Mouse (Mus musculus) layer of hippocampus, adult 18-20 months (tissue): ENCODE measurements at regions not wholly inside any gene's neighbourhood (a gene's known extent, or its start where the extent isn't known, plus 50 kb on each side); places are given as distances from the start of the nearest gene placed in this dataset.
A peak's percentile ranks its signal among the peaks of the same experiment; 100 is the strongest.
"Not testable (repeated sequence)": the region's sequence is repeated elsewhere in the genome, so short reads cannot be mapped to it uniquely, and the experiment has no call there.

ENCODE experiments used
- DNase-seq, 2 experiments: peaks; one replicate each; pipeline ENCODE4 v3.0.0; 2022; ENCODE audit warnings: low spot score in 2 of 2

GRCm38 (mm10) chr5:97330074-97330473 lies 62.1 kb downstream of the Naa11 start:
- DNase-seq: peak in 1 of 2 experiments; percentile 35

GRCm38 (mm10) chr5:97325831-97326230 lies 66.3 kb downstream of the Naa11 start:
- no peak for DNase-seq

- DNase-seq: no peak
These were observed 68.3 kb downstream of the Naa11 start for GRCm38 (mm10) chr5:97323873-97324272.

DNA sequence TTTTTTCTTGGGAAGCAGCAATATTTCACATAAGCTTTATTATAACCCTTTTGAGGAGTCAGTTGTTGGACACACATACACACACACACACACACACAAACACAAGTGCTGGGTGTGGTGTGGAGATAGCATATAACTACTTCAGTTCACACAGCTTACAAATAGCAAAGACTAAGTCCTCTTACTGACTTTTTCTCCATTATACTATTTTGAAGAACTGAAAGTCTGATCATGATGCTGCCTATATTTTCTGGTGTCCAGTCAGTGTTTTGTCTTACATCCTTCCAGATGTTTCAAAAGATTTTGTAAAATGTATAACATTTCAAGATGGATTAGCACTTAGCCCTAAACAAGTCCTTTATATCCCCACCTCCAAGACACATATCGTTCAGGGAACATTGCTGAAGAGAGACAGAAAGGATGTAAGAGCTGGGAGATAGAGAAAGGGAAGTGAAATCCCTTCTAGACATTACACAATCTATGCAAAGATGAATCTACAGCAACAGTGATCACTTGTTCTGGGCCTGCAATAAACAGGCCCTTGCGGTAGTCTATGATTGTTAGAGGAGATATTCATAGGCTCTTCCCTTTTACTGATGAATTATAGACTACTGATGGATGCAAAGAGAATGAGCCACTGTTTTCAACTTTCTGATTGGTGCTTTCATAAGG lies 72.2 kb downstream of the Naa11 start:
- no peak for DNase-seq

DNA sequence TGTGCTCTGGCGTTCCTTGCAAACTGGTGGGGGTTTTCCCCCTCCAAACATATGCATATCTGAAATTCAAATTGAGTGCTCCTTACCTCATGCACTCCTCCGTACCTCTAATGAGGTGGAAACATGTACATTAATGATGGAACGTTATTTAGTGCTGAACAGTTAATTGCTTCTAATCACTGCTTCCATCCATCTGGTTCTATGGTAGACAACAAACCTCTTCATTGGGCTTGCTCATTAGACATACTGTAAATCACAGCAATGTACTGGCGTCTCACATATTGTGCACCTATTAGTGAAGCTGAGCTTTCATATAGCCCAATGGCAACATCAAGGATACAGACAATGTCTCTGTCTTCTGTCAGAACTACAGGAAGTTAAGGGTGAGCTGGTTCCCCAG lies 85.3 kb downstream of the Naa11 start:
- DNase-seq: no peak

DNA sequence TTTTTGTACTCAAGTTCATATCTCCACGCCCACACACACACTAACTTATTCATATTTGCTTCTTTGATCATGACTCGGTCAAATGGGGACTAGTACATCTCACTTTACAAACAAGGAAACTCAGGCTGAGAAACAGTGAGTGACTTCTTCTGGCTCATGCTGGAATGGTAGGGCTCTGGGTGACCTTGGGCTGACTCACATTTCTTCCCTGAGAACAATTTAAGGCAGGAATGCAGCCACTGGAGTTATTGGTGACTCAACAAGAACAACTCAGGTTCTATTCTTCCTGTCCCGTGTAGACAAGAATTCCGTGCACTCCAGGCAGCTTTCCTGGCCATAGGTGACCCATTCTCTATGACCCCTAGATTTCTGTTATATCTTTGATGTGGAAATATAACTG lies 87.3 kb downstream of the Naa11 start:
- no peak for DNase-seq

GRCm38 (mm10) chr5:97301621-97302020 lies 90.6 kb downstream of the Naa11 start:
- DNase-seq: peak in 1 of 2 experiments; percentile 11

GRCm38 (mm10) chr5:97300861-97301260 lies 91.3 kb downstream of the Naa11 start:
- DNase-seq: peak; percentile 82 to 94

GRCm38 (mm10) chr5:97300114-97300840 lies 91.9 kb downstream of the Naa11 start:
- DNase-seq: no peak

- DNase-seq: no peak
These were observed 92.5 kb downstream of the Naa11 start for GRCm38 (mm10) chr5:97299631-97300030.

GRCm38 (mm10) chr5:97296213-97296612 lies 96.0 kb downstream of the Naa11 start:
- DNase-seq: no peak

DNA sequence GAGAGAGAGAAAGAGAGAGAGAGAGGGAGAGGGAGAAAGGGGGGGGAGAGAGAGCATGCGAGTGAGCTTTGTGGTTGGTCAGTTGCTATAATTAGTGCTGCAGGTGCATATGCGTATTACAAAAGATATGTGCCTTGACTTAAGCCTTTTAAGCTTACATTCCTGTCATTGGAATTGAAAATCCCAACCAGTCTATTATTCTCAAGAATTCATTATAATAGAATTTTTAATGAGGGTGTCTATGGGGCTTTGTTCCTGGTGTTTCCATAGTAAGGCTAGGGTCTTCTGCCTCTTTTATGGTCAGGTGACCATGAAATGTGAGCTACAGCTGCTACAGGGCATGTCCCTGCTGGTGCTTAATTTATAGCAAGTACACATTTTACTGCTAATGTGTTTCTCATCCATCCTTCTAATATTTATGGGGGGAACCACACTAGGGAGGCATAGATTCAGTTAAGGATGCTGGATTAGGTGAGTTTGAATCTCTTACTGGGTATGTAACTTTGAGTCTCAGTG lies 102.0 kb downstream of the Naa11 start:
- no peak for DNase-seq

- DNase-seq: peak in 1 of 2 experiments; percentile 66
These were observed 102.6 kb downstream of the Naa11 start for GRCm38 (mm10) chr5:97289401-97290165.

- DNase-seq: no peak
These were observed 112.7 kb downstream of the Naa11 start for GRCm38 (mm10) chr5:97279455-97279854.

DNA sequence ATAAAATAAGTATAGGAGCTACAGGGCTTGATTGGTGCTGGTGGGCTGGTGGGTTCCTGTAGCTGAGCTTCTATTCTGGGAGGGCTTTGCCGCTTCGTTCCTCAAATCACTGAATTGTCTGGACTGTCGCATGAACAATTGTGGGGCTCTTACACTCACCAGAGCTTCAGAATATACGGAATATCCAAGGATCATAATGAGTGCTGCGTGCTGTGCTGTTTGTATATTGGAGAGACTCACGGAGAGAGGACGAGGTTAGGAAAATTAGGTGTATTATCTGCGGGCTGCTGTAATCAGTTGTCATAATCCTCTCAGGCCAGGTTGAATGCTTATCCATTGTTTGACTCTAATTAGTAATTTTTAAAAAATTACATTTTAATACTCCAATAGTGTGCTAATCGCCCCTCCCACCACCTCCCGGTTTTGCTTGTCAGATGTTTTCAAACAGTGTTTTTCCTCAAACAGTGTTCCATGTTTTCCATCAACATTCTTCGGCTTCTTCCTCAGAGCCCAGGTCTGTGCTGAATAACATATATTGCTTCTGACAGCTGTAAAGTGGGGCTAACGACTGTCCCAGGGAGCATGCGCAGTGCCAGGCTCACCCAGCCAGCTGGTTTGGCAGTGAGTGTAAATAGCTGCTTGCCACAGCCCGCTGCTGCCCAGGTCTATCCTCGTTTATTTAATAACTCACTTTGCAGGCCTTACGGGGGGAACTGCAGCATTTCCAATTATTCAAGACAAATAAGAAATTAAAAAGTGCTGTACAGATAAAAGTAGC lies 114.2 kb downstream of the Naa11 start:
- DNase-seq: peak in 1 of 2 experiments; percentile 31

DNA sequence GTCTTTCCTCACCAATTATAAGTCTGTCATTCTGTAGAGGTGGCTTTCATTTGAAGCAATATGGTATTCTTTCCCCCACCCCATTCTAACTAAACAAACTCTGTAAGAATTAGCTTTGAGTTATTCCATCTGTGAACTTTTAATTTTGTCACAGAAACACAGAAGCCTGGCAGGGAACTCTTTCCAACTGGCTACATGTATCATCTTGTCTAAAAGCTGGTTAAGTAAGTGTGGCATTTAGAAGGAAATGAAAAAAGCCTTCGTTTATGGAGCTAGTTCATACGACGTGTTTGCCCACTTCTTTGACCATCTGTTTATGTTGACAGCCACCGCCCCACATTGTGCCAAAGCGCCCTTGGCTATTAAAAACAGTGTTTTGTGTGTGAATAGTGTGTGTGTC lies 115.5 kb downstream of the Naa11 start:
- peak in 1 of 2 experiments; percentile 71 for DNase-seq

- DNase-seq: not testable (repeated sequence)
These were observed 127.5 kb downstream of the Naa11 start for GRCm38 (mm10) chr5:97264666-97265065.

DNA sequence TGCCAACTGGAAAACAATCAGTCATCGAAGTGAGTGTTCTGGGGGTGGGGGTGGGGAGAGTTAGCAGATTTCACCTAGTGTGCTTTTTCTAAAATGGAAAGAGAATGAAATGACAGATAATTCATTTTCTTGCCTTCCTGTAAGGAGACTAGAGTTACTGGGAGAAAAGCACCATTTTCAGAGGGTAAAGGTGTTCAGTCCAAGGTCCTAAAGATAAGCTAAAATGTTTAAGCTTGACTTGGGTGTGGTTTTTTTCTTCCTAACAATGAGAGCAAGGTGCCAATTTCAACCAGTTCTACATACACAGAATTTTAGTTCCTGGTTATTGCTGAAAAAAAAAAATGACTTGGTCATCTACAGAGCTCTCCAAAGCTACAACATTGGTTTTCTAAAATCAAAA lies 135.1 kb downstream of the Naa11 start:
- DNase-seq: no peak

DNA sequence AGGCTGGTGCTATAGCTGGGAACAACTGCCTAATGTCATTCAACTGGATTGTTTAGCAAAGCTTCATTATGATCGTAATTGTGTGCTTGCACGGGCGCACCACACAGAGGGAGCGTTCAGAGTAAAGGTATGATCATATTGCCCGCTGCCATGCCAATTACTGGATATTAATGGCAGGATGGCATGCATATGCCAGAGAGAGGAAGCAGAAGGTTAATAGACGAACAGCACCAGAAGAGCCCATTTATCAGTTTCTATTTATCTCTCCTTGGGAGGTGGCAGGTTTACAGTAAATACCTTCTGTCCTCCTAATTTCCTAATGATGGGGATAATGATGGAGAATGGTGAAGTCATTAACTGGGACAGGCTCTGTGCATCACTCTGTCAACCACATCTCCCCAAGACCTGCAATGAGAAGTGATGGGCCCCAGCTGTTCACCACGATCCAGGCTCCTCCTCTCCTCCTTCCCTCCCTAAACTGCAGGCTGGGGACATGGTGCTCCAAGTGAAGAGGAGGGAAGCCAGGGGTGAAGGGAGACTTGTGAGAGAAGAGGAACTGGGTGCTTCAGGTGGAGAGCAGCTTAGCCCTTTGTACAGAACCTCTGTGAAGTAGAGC lies 135.6 kb downstream of the Naa11 start:
- peak in 1 of 2 experiments; percentile 10 for DNase-seq

GRCm38 (mm10) chr5:97236930-97237329 lies 125.5 kb upstream of the Paqr3 start:
- DNase-seq: no peak

- no peak for DNase-seq
These were observed 115.0 kb upstream of the Paqr3 start for GRCm38 (mm10) chr5:97226425-97226824.
